Mouse (Mus musculus) forebrain, postnatal 0 days (tissue): ENCODE measurements around the gene Creb3. TPM values are rescaled to one million over a fixed set of nuclear protein-coding genes. Genes with fewer than 3 reads are reported as not detected.

Experiments used
- ATAC-seq: fragments of 200-750 bp; cut with Nextera tagmentation; 2 replicates; pipeline ENCODE4 v1.8.0; 2017; ENCODE audit warnings: mild to moderate bottlenecking, moderate library complexity
- DNase-seq: peaks from one replicate; pipeline ENCODE4 v3.0.0-alpha.2; 2015
- H3K27ac ChIP-seq: fragments of 300-500 bp; sonication (generic); 2 replicates; pipeline ENCODE4 v1.5.1; 2014; ENCODE audit warnings: low read depth, mild to moderate bottlenecking, antibody characterized with exemption, low read length, moderate library complexity, mixed read lengths
- H3K27me3 ChIP-seq: fragments of 300-500 bp; sonication (generic); 2 replicates; pipeline ENCODE4 v1.6.1; 2014; ENCODE audit warnings: mild to moderate bottlenecking, low read length, mixed read lengths; ENCODE audit not compliant: insufficient read depth
- H3K36me3 ChIP-seq: fragments of 300-500 bp; sonication (generic); 2 replicates; pipeline ENCODE4 v1.6.1; 2014; ENCODE audit warnings: mild to moderate bottlenecking, moderate library complexity; ENCODE audit not compliant: insufficient read depth
- H3K4me1 ChIP-seq: fragments of 300-500 bp; sonication (generic); 2 replicates; pipeline ENCODE4 v1.6.1; 2014; ENCODE audit warnings: antibody characterized with exemption; ENCODE audit not compliant: insufficient read depth
- H3K4me2 ChIP-seq: fragments of 300-500 bp; sonication (generic); 2 replicates; pipeline ENCODE4 v1.6.1; 2014; ENCODE audit warnings: low read depth, mild to moderate bottlenecking, moderate library complexity
- H3K4me3 ChIP-seq: fragments of 300-500 bp; sonication (generic); 2 replicates; pipeline ENCODE4 v1.5.1; 2014; ENCODE audit warnings: low read depth, low read length, mixed read lengths
- H3K9ac ChIP-seq: fragments of 300-500 bp; sonication (generic); 2 replicates; pipeline ENCODE4 v1.6.1; 2014; ENCODE audit warnings: mild to moderate bottlenecking
- H3K9me3 ChIP-seq: fragments of 300-500 bp; sonication (generic); 2 replicates; pipeline ENCODE4 v1.6.1; 2016; ENCODE audit warnings: low read length
- CTCF ChIP-seq: sonication (generic); IDR thresholded peaks from 2 replicates; pipeline ENCODE4 v1.5.1; 2016; ENCODE audit warnings: antibody characterized with exemption, control low read depth, low read depth
- WGBS: fragments of 180-500 bp; shearing (Covaris S2); extraction: QIAGEN DNeasy Blood & Tissue Kit; methylation state at CpG from one replicate; pipeline ENCODE4 v1.1.7; 2014; 5-methylcytosine and 5-hydroxymethylcytosine counted together
- polyA plus RNA-seq: library from polyadenylated mRNA; unstranded; fragments of >200 nt; fragmentation: Nextera tagmentation; extraction: Ambion mirVana; gene quantifications from 2 replicates; pipeline ENCODE4 v1.2.1, GENCODE M21; 2015
- total RNA-seq: library from RNA; depleted of rRNA; stranded (reverse); fragments of >200 nt; gene quantifications from 2 replicates; pipeline ENCODE4 v1.2.3, GENCODE M21; 2014

The Creb3 gene
- total and polyA plus RNA-seq, 2 experiments from 2014 or later, result 64.4 to 84.0 TPM

DNA sequence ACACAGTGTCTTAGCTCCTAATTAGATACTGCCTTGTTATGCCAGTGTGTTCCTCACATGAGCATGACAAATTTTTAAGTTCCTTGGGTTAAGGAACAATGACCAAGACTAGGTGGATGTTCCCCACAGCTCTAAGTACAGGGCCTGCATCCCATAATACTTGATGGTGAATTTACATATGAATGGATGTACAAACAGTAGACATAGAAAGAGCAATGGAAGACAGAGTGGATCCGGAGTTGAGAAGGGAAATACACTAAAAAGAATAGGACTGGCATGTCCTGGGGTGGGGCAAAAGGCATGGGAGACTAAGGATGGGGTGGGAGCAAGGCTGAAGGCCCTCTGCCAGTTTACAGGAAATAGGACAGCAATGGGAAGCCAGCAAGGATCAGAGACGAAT, 13.2 kb downstream of the Creb3 start:
- H3K36me3 ChIP-seq, result peaks cover 37% of the 10 kb centered on the region
- TF ChIP-seq CTCF, result no peak
- DNase-seq, result no peak
- ATAC-seq, result no peak
- H3K27me3 ChIP-seq, result no peaks in the 10 kb centered on the region
- no peak overlapping the region for H3K4me3 ChIP-seq
- H3K27ac ChIP-seq, result no peak overlapping the region
- 28% methylated on average over 2 of the region's 2 CpGs for WGBS
- H3K9ac ChIP-seq, result no peak overlapping the region
- peak overlapping the region; percentile 88 for H3K4me2 ChIP-seq
- H3K9me3 ChIP-seq, result no peaks in the 10 kb centered on the region
- H3K4me1 ChIP-seq, result peaks cover 33% of the 10 kb centered on the region

DNA sequence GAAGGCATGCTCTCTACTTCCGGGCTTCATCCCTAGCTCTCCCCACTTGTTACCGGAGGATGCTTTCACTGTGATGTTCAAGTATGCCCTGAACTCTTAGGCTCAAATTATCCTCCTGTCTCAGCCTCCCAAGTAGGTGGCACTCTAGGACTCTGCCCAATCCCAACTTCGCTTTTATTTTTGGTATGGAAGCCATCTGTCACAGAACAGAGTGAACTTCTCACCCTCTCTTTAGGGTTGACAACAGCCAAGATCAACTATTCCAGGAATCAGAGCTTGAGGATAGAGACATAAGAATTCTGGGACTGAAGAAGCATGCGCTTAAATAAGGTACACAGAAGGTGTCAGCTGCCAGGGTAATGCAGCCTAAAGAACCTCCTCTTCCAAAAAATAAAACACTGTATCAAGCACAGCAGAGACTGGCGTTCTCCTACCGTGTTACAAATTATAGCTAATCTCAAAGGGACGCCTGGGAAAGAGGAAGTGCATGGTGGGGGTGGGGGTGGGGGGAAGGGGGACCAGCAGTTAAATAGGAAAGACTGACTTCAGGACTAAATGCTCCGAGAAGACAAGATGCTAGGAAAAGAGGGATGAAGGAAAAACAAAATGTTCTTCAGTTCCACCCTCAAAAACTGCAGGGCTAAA, 15.2 kb downstream of the Creb3 start:
- no peak for TF ChIP-seq CTCF

DNA sequence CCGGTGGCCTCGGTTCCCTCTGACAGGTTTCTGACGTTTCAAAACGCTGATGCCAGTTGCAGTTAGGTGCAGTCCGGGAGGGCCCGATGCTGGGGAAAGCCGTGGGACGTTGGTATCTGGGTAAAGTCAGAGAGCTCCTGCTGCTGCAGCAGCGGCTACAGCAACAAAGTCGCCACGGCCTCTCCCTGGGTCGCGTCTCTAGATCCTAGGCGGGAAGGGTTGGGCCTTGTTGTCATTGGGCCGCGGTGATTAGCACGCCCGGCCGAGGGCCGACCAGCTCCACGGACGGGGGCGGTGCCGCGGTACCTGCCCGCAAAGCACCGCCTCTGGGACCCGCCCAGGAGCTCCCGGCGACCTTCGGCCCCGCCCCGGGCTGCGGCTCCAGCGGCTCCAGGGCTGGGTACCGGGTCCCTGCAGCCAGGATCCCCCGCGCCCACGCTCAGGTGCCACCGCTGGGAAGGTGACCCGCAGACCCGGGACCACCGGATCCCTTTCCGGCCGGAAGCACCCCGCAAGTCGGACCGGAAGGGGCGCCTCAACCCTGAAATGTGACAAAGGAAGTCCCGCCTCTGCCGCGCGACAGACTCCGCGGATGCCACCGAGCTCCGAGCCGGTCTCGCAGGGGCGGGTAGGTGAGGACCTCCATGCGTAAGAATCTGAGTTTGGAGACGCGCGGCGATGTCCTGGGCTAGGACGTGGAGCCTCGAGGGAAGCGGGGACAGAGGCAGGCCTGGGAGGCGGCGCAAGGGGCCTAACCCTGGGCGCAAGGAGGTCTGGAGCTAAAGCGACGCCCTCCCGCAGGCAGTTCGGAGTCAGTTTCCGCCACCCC, 16.5 kb downstream of the Creb3 start, which contains the start of the genes Rgp1 and Gba2:
Gene Rgp1 (plus strand): TSS at position 340 of the 829 bp plus-strand sequence.
Gene Gba2 (minus strand): TSS at position 498 of the 829 bp plus-strand sequence.
- no peaks in the 10 kb centered on the region for H3K9me3 ChIP-seq
- peak; percentile 32; the same call in 1 of the 2 replicates for TF ChIP-seq CTCF
- peak within 1 kb of the TSS; percentile 86 for H3K4me3 ChIP-seq
- peaks cover 33% of the 10 kb centered on the region for H3K4me1 ChIP-seq
- peak within 1 kb of the TSS; percentile 85 for H3K27ac ChIP-seq
- no peaks in the 10 kb centered on the region for H3K27me3 ChIP-seq
- ATAC-seq (peak; percentile 91), DNase-seq (peak; percentile 84)
- H3K9ac ChIP-seq, result peak within 1 kb of the TSS; percentile 89
- under 1% methylated on average over 73 of the region's 76 CpGs for WGBS
- peaks cover 38% of the 10 kb centered on the region for H3K36me3 ChIP-seq
- peak within 1 kb of the TSS; percentile 88 for H3K4me2 ChIP-seq

More for the DNA sequence above, 15.2 kb downstream of the Creb3 start:
- no peak overlapping the region for H3K27ac ChIP-seq
- DNase-seq, result no peak
- no peaks in the 10 kb centered on the region for H3K9me3 ChIP-seq
- H3K4me1 ChIP-seq, result peaks cover 33% of the 10 kb centered on the region
- peak overlapping the region; percentile 89 for H3K9ac ChIP-seq
- peaks cover 38% of the 10 kb centered on the region for H3K36me3 ChIP-seq
- H3K27me3 ChIP-seq, result no peaks in the 10 kb centered on the region
- peak overlapping the region; percentile 86 for H3K4me3 ChIP-seq
- 53% methylated on average over 8 of the region's 8 CpGs for WGBS
- H3K4me2 ChIP-seq, result peak overlapping the region; percentile 88
- ATAC-seq, result no peak

DNA sequence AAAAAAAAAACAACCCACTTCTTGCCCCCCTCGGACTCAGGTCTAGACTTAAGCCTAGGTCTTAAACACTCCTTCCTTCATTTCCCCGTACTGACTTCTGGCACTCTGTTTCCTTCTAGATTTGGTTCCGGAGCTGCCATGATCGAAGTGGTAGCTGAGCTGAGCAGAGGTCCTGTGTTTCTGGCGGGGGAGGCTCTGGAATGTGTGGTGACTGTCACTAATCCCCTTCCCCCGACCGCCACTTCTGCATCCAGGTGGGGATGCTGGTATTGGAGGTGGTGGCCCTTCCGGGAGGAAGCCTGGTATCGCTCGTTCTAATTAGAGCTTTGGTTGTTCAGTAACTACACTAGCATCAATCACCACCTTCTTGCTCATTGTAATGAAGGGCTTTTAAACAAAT, 17.1 kb downstream of the Creb3 start:
- H3K9me3 ChIP-seq, result no peaks in the 10 kb centered on the region
- peaks cover 39% of the 10 kb centered on the region for H3K36me3 ChIP-seq
- no peaks in the 10 kb centered on the region for H3K27me3 ChIP-seq
- H3K27ac ChIP-seq, result peak overlapping the region; percentile 85
- ATAC-seq, result no peak
- 3% methylated on average over 10 of the region's 10 CpGs for WGBS
- peak; percentile 11 for DNase-seq
- peak overlapping the region; percentile 86 for H3K4me3 ChIP-seq
- peaks cover 33% of the 10 kb centered on the region for H3K4me1 ChIP-seq
- peak overlapping the region; percentile 89 for H3K9ac ChIP-seq
- peak overlapping the region; percentile 88 for H3K4me2 ChIP-seq
- no peak for TF ChIP-seq CTCF

DNA sequence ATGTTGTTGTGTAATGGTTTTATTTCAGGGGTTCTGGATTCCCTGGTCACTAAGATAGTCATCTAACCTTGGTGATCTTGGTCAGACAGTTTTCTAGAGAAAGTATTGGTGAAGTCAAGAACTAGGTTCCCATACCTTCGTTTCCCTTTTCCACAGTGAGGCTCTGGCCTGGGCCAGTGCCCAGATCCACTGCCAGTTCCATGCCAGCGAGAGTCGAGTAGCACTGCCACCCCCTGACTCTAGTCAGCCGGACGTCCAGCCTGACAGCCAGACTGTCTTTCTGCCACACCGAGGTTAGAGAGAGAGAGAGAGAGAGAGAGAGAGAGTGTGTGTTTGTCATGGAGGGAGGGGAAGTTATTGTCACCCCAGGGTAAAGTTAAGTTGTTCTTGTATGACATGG, 17.6 kb downstream of the Creb3 start:
- DNase-seq (no peak), ATAC-seq (no peak)
- peaks cover 42% of the 10 kb centered on the region for H3K36me3 ChIP-seq
- no peak overlapping the region for H3K27ac ChIP-seq
- H3K9me3 ChIP-seq, result no peaks in the 10 kb centered on the region
- H3K9ac ChIP-seq, result peak overlapping the region; percentile 89; the same call in 1 of the 2 replicates
- no peaks in the 10 kb centered on the region for H3K27me3 ChIP-seq
- peak overlapping the region; percentile 88 for H3K4me2 ChIP-seq
- 67% methylated on average over 6 of the region's 6 CpGs for WGBS
- TF ChIP-seq CTCF, result no peak
- peak overlapping the region; percentile 86 for H3K4me3 ChIP-seq
- peaks cover 33% of the 10 kb centered on the region for H3K4me1 ChIP-seq

DNA sequence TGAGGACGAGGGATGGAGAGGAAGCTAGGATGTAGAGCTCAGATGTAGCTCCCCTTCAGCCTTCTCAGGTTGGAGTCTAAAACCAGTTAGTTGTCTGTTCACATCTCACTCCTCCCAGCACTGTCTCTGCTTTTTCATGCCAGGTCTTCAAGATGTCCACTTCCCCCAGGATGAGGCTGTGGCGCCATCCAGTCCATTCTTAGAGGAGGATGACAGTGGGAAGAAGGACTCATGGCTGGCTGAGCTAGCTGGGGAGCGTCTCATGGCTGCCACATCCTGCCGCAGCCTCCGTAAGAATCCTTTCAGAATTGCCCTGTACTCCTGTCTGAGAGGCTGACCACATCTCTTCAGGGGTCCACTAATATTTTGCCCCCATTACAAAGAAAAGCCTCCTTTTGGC, 18.6 kb downstream of the Creb3 start:
- H3K9ac ChIP-seq, result no peak overlapping the region
- H3K4me2 ChIP-seq, result no peak overlapping the region
- H3K27me3 ChIP-seq, result no peaks in the 10 kb centered on the region
- H3K27ac ChIP-seq, result no peak overlapping the region
- peaks cover 26% of the 10 kb centered on the region for H3K4me1 ChIP-seq
- WGBS, result 93% methylated on average over 5 of the region's 5 CpGs
- no peaks in the 10 kb centered on the region for H3K9me3 ChIP-seq
- ATAC-seq, result no peak
- DNase-seq, result no peak
- no peak for TF ChIP-seq CTCF
- no peak overlapping the region for H3K4me3 ChIP-seq
- H3K36me3 ChIP-seq, result peaks cover 42% of the 10 kb centered on the region

DNA sequence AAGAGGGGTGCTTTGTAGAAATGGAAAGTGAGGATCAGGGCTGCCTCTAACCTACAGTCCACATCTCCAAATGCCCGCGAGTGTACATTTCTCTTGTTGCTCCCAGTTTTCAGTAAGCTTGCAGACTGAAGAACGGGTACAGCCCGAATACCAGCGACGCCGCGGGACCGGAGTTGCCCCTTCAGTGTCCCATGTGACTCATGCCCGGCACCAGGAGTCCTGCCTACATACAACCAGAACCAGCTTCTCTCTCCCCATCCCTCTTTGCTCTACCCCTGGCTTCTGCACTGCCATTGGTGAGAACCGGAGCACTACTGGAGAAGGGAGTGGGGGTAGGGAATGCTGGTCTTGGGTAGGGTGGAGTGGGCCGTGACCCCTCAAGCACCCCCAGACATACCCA, 19.2 kb downstream of the Creb3 start:
- no peak for TF ChIP-seq CTCF
- Histone ChIP-seq H3K9me3 (no peaks in the 10 kb centered on the region), H3K36me3 (peaks cover 42% of the 10 kb centered on the region), H3K4me3 (no peak overlapping the region), H3K9ac (no peak overlapping the region), H3K27ac (no peak overlapping the region), H3K4me2 (no peak overlapping the region), H3K4me1 (peaks cover 20% of the 10 kb centered on the region), H3K27me3 (no peaks in the 10 kb centered on the region)
- ATAC-seq (no peak), DNase-seq (no peak)
- 96% methylated on average over 12 of the region's 12 CpGs for WGBS
